Mouse (Mus musculus): ENCODE results near the gene Smyd3.

GRCm38 (mm10) chr1:179539887-179540286 lies 22.0 kb upstream of the Smyd3 start:
- no peak for TF ChIP-seq POLR2A (IDR thresholded peaks at IDR 0.05; ENCODE audit: borderline replicate concordance, extremely low read depth, insufficient read depth, insufficient read length, poor library complexity, severe bottlenecking)
- no peak for TF ChIP-seq CTCF (IDR thresholded peaks at IDR 0.05; ENCODE audit: borderline replicate concordance, extremely low read depth, insufficient read depth, insufficient read length)
